Mouse (Mus musculus) embryonic fibroblast, embryonic 13.5 days (primary cell): Measurements from ENCODE around the gene Rec8.

Experiments
- CTCF ChIP-seq: IDR thresholded peaks from 2 replicates; pipeline ENCODE4 v1.5.1; 2011; ENCODE audit warnings: mild to moderate bottlenecking, control low read depth, low read length, moderate library complexity, borderline replicate concordance; ENCODE audit not compliant: insufficient read depth
- POLR2A ChIP-seq: IDR thresholded peaks from 2 replicates; pipeline ENCODE4 v1.6.1; 2011; ENCODE audit warnings: low read depth, mild to moderate bottlenecking, control low read depth, low read length, moderate library complexity

DNA sequence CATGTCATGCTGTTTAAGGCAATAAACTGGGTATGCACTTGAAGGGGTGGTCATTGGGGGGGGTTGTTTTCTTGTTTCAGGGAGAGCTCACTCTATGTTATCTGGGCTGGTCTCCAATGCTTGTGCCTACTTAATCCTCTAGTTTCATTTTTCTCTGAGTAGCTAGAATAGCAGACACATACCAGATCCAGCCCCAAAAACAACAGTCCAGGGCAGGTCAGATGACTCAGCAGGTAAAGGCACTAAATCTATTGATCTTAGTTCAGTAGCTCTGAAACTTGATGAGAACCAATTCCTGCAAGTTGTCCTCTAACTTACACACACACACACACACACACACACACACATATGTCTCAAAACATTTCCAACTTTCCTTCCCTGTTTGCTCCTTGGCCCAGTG lies 46.1 kb upstream of the Rec8 start:
- TF ChIP-seq CTCF (no peak), POLR2A (no peak)
